Mouse (Mus musculus): ENCODE data around the gene Rorb.

DNA sequence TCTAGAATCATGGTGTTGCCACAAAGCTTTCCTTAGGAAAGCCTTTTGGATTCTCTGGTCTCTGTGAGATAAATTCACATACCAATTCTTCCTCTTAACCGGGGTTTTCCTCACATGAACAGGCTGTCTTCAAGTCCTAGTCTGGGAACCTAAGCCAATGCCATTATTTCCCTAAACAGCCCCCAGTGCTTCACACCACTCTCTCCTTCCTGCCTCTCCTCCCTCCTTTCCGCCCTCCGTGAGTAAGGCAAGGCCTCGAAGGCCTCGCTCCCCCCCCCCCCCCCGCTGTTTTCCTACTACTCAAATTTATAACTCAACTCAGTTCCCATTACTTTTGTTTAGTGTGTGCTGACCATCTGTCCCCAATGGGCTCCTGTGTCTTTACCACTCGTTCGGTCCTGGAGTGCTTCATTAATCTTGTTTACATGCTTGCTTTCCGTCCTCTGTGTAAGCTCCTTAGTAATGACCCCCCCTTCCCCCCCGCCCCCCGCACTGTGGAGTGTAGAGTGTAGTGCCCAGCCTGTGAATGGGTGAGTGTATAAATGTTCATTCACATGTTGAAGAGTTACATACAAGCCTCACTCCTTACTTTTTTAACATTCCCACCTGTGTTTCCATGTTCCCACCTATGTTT is 106.9 kb downstream of the Rorb start:
- TF ChIP-seq ZNF384 (IDR thresholded peaks at IDR 0.05; ENCODE audit: low read depth, low read length) = no peak
- TF ChIP-seq ELF1 (IDR thresholded peaks at IDR 0.05; ENCODE audit: low read depth, low read length) = no peak
- no peak for TF ChIP-seq POLR2A (IDR thresholded peaks at IDR 0.05; ENCODE audit: low read depth, low read length)

Data from CH12.LX (cell line).